Mouse (Mus musculus): Measurements from ENCODE around the gene Adcy9.

DNA sequence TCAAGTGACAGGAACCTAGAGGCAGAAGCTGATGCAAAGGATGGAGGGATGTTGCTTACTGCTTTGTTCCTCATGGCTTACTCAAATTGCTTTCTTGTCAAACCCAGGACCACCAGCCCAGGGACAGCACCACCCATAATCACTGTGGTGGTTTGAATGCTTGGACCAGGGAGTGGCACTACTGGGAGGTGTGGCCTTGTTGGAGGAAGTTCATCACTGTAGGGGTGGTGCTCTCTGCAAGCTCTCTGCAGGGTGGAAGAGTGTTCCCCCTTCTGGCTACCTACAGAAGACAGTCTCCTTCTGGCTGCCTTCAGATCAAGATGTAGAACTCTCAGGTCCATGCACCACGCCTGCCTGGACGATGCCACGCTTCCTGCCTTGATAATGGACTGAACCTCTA, 148.0 kb downstream of the Adcy9 start:
- TF ChIP-seq EP300 (IDR thresholded peaks at IDR 0.05; ENCODE audit: low read length) (no peak), POLR2A (IDR thresholded peaks at IDR 0.05; ENCODE audit: low read depth, low read length) (peak; percentile 55), CTCF (conservative IDR thresholded peaks at IDR 0.05 in 1 of 2, IDR thresholded peaks at IDR 0.05 in 1 of 2; ENCODE audit: low read depth in 2 of 2, low read length in 2 of 2) (peak in 1 of 2 experiments; percentile 69; a peak in 2 of 4 replicates), SMC3 (IDR thresholded peaks at IDR 0.05; ENCODE audit: low read depth, low read length) (peak; percentile 59), GABPA (IDR thresholded peaks at IDR 0.05; ENCODE audit: insufficient replicate concordance, low read depth, low read length) (no peak), RCOR1 (conservative IDR thresholded peaks at IDR 0.05; ENCODE audit: low read depth, low read length) (no peak), ZKSCAN1 (IDR thresholded peaks at IDR 0.05; ENCODE audit: borderline replicate concordance, low read depth, low read length) (no peak), ETS1 (conservative IDR thresholded peaks at IDR 0.05; ENCODE audit: low read depth, low read length) (no peak), HCFC1 (IDR thresholded peaks at IDR 0.05; ENCODE audit: low read depth, low read length) (no peak; the same call in 1 of the 2 replicates), POLR2AphosphoS2 (IDR thresholded peaks at IDR 0.05; ENCODE audit: low read depth, low read length) (no peak), SIN3A (IDR thresholded peaks at IDR 0.05; ENCODE audit: low read length) (no peak; the same call in 1 of the 2 replicates), MXI1 (IDR thresholded peaks at IDR 0.05; ENCODE audit: low read depth, low read length) (no peak), CHD2 (IDR thresholded peaks at IDR 0.05; ENCODE audit: low read length) (no peak)
